Mouse (Mus musculus) intestine, embryonic 15.5 days (tissue): Measurements from ENCODE around the gene Arhgap18. TPM values are rescaled to one million over a fixed set of nuclear protein-coding genes. Genes with fewer than 3 reads are reported as not detected.

ENCODE experiments used
- ATAC-seq: fragments of 200-750 bp; cut with Nextera tagmentation; 2 replicates; pipeline ENCODE4 v1.8.0; 2017; ENCODE audit warnings: moderate TSS enrichment, moderate library complexity
- H3K27ac ChIP-seq: fragments of 300-500 bp; sonication (generic); 2 replicates; pipeline ENCODE4 v1.5.1; 2015; ENCODE audit warnings: mild to moderate bottlenecking, inconsistent platforms
- H3K27me3 ChIP-seq: fragments of 300-500 bp; sonication (generic); replicated peaks from 2 replicates; pipeline ENCODE4 v1.6.1; 2015; ENCODE audit warnings: inconsistent platforms
- H3K36me3 ChIP-seq: fragments of 300-500 bp; sonication (generic); 2 replicates; pipeline ENCODE4 v1.6.1; 2015; ENCODE audit warnings: inconsistent platforms
- H3K4me1 ChIP-seq: fragments of 300-500 bp; sonication (generic); replicated peaks from 2 replicates; pipeline ENCODE4 v1.6.1; 2015; ENCODE audit warnings: inconsistent platforms
- H3K4me2 ChIP-seq: fragments of 300-500 bp; sonication (generic); replicated peaks from 2 replicates; pipeline ENCODE4 v1.6.1; 2015; ENCODE audit warnings: mild to moderate bottlenecking, inconsistent platforms
- H3K4me3 ChIP-seq: fragments of 300-500 bp; sonication (generic); replicated peaks from 2 replicates; pipeline ENCODE4 v1.5.1; 2015; ENCODE audit warnings: inconsistent platforms
- H3K9ac ChIP-seq: fragments of 300-500 bp; sonication (generic); 2 replicates; pipeline ENCODE4 v1.6.1; 2015; ENCODE audit warnings: inconsistent platforms
- H3K9me3 ChIP-seq: fragments of 300-500 bp; sonication (generic); 2 replicates; pipeline ENCODE4 v1.6.1; 2016; ENCODE audit warnings: inconsistent platforms
- WGBS: fragments of 180-500 bp; shearing (Covaris S2); methylation state at CpG from one replicate; pipeline ENCODE4 v1.1.7; 2015; 5-methylcytosine and 5-hydroxymethylcytosine counted together
- polyA plus RNA-seq: library from polyadenylated mRNA; unstranded; fragments of >200 nt; fragmentation: Nextera tagmentation; extraction: Ambion mirVana; gene quantifications from 2 replicates; pipeline ENCODE4 v1.2.1, GENCODE M21; 2015

Arhgap18 gene
- polyA plus RNA-seq, 1 experiment from 2014 or later: 52.2 TPM

DNA sequence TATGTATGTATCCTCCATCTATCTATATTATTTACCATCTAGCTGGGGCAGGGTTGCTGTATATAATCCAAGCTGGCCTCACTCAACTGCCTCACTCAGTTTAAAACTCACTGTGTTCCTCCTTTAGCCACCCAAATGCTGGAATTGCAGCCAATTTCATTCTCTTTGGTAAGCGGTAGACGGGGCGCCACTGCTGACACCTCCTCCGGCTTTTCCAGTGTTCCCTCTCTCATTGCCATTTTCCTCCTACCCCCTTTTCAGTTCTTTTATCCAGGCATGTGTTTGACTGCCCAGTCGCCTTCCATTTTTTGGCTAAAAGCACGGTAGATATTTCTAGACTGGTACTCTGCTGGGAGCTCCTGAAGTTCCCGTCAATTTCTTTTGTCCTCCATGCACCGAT lies 62.4 kb downstream of the Arhgap18 start:
- H3K36me3 ChIP-seq: no peaks in the 10 kb centered on the region

DNA sequence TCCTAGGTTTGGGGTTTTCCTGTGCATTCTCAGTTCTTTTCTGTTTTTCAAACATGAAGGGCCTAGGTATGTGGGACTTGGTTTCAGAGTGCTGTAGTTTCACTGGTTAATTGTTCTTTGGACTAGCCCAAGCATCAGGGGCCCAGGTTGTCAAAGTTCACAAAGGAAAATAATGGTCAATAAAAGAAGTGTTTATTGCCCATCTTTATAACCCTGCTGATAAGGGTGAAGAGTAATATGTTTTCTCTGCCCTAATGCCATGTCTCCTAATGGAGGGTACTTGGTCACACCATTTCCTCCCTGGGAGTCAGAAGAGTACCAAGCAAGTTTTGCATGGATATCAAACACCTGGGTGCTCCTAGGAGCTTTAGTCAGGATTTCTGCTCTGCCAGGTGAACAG lies 67.1 kb downstream of the Arhgap18 start:
- peak overlapping the region; percentile 22; the same call in 1 of the 2 replicates for H3K4me2 ChIP-seq

More for the DNA sequence above, 62.4 kb downstream of the Arhgap18 start:
- no peak for ATAC-seq
- Histone ChIP-seq H3K9me3 (no peaks in the 10 kb centered on the region), H3K27ac (no peak overlapping the region), H3K4me2 (no peak overlapping the region), H3K4me1 (no peaks in the 10 kb centered on the region), H3K27me3 (no peaks in the 10 kb centered on the region), H3K9ac (no peak overlapping the region), H3K4me3 (no peak overlapping the region)
- 95% methylated on average over 8 of the region's 8 CpGs for WGBS

DNA sequence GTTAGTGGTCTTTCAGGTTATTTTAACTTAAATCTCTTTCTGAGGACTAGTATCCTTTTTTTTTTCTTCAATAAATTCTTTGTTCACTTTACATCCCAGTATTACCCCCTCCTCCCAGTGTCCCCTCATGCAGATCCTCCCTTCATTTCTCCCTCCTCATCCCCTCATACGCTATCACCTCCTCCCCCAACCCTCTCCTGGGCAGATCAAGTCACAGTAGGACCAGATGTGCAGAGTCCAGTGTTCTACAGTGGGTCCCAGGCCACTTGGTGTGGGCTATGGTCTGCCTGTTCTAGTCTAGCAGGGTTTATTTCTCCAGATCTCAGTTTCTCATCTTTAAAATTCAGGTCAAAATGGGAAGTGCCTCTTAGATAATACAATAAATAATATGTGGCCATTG lies 67.7 kb downstream of the Arhgap18 start:
- no peaks in the 10 kb centered on the region for H3K9me3 ChIP-seq
- WGBS: 66% methylated on average over 1 of the region's 1 CpGs
- no peak for ATAC-seq
- H3K4me3 ChIP-seq: no peak overlapping the region
- no peaks in the 10 kb centered on the region for H3K27me3 ChIP-seq
- no peak overlapping the region for H3K9ac ChIP-seq
- H3K36me3 ChIP-seq: no peaks in the 10 kb centered on the region
- H3K4me1 ChIP-seq: no peaks in the 10 kb centered on the region
- no peak overlapping the region for H3K4me2 ChIP-seq
- peak overlapping the region; percentile 0; the same call in 1 of the 2 replicates for H3K27ac ChIP-seq

More for the DNA sequence above, 67.1 kb downstream of the Arhgap18 start:
- H3K27ac ChIP-seq: peak overlapping the region; percentile 42; the same call in 1 of the 2 replicates
- no peaks in the 10 kb centered on the region for H3K27me3 ChIP-seq
- H3K36me3 ChIP-seq: no peaks in the 10 kb centered on the region
- H3K9me3 ChIP-seq: no peaks in the 10 kb centered on the region
- no peaks in the 10 kb centered on the region for H3K4me1 ChIP-seq
- no peak overlapping the region for H3K9ac ChIP-seq
- H3K4me3 ChIP-seq: no peak overlapping the region
- ATAC-seq: peak; percentile 92

DNA sequence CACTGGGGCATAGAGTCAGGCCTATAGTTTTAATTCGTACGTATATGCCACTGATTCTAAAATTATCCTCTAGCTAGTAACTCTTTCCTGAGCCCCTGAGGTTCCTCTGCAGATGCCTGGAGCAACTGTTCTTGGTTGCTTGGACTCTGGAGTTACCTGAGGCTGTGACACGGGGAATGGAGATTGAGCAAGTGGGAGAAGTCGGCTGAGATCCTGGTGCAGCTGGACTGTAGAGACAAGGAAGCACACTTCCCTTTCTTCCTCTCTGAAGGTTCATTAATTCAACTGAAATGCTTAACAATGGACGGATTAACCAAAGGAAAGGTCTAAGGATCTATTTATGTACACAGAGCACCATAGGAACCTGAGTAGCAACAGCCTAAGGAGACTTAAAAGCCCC lies 70.8 kb downstream of the Arhgap18 start:
- Histone ChIP-seq H3K9ac (no peak overlapping the region), H3K36me3 (no peaks in the 10 kb centered on the region), H3K4me1 (no peaks in the 10 kb centered on the region), H3K4me2 (no peak overlapping the region), H3K9me3 (no peaks in the 10 kb centered on the region), H3K27me3 (no peaks in the 10 kb centered on the region), H3K4me3 (no peak overlapping the region), H3K27ac (no peak overlapping the region)
- ATAC-seq: no peak
- 57% methylated on average over 5 of the region's 5 CpGs for WGBS

DNA sequence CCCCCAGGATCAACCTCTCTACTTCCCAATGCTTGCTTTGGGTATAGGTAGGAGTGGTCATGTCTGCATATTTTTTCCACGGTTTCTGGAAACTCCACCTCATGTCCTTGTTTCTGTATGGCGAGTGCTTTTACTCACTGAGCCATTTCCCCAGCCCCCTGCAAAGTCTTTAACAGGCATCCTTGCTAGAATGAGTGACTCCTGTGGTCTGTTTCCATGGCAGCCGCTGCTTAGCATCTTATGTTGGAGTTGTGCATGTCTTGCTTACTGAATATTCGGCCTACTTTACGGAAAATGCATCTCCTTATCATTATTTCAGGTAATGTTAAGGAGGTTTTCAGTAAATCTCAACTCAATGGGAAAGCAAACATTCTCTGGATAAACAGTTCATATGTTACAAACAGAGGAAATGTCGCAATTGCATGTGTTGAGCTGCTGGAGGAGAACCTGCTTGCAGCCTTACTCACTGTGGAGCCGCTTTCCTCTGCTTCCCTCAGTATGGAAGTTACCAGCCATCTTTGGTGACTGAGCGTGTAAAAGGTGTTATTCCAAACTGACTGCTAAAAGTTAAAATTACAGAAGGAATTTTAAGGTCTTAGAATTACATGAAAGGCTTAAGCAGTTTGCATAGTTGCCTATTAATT lies 72.1 kb downstream of the Arhgap18 start:
- Histone ChIP-seq H3K4me1 (no peaks in the 10 kb centered on the region), H3K4me2 (no peak overlapping the region), H3K36me3 (no peaks in the 10 kb centered on the region), H3K9ac (no peak overlapping the region), H3K27me3 (no peaks in the 10 kb centered on the region), H3K4me3 (no peak overlapping the region), H3K9me3 (no peaks in the 10 kb centered on the region), H3K27ac (no peak overlapping the region)
- no peak for ATAC-seq
- WGBS: 80% methylated on average over 8 of the region's 8 CpGs

DNA sequence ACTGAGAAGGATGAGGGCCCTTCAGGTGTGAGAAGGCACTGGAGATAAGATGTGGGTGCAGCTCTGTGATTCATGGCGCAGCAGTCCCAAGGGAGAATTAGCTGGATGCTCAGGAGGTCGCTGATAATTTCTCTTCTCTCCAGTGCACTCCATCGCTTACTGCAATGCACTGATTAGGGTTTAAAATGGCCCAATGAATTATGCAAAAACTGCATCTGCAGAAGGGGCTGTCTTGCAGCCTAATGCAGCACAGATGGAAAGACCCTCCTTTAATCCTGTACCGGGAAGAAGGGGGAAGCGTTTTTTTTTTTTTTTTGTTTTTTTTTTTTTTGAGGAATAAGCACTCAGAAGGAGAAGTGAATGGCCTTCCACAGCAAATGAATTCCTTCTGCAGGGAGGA lies 74.1 kb downstream of the Arhgap18 start:
- no peak overlapping the region for H3K27ac ChIP-seq
- no peak overlapping the region for H3K4me3 ChIP-seq
- H3K36me3 ChIP-seq: no peaks in the 10 kb centered on the region
- no peak overlapping the region for H3K4me2 ChIP-seq
- no peaks in the 10 kb centered on the region for H3K9me3 ChIP-seq
- ATAC-seq: no peak
- no peaks in the 10 kb centered on the region for H3K4me1 ChIP-seq
- no peaks in the 10 kb centered on the region for H3K27me3 ChIP-seq
- no peak overlapping the region for H3K9ac ChIP-seq
- WGBS: 55% methylated on average over 5 of the region's 5 CpGs

DNA sequence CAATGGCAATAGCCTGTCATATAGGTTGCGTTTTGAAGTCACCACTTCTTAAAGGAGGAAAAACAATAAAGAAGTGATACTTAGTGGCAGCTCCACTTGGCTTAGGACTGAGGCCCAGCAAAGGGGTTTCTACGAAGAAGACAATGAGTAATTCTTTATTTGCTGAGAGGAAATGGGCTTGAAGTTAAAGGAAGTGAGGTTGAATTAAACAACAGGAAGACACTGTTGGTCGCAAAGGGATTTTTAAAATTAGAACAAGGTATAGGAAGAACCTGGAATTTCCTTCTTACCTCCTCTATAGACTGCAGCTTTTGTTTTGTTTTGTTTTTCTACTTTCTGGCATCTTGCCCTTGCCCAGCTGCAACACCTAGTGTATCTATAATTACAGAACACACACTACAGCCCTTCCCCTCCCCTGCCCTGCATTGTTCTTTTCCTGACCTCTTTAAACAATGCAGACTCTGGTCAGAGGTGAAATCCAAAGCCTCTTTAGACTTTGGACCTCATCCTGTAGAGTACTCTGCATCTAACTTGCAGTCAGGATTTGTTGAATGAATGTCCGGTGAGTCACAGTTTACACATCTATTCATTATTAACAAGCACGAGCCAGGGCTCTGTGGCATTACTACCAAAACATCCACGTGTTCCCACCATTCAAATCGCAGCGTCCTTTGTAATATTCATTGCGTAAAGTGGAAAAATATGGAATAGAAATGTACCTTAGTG lies 75.4 kb downstream of the Arhgap18 start:
- H3K9ac ChIP-seq: no peak overlapping the region
- H3K27ac ChIP-seq: peak overlapping the region; percentile 33; the same call in 1 of the 2 replicates
- ATAC-seq: peak; percentile 89
- 54% methylated on average over 9 of the region's 9 CpGs for WGBS
- H3K4me3 ChIP-seq: no peak overlapping the region
- H3K36me3 ChIP-seq: no peaks in the 10 kb centered on the region
- H3K27me3 ChIP-seq: no peaks in the 10 kb centered on the region
- no peak overlapping the region for H3K4me2 ChIP-seq
- no peaks in the 10 kb centered on the region for H3K9me3 ChIP-seq
- no peaks in the 10 kb centered on the region for H3K4me1 ChIP-seq

DNA sequence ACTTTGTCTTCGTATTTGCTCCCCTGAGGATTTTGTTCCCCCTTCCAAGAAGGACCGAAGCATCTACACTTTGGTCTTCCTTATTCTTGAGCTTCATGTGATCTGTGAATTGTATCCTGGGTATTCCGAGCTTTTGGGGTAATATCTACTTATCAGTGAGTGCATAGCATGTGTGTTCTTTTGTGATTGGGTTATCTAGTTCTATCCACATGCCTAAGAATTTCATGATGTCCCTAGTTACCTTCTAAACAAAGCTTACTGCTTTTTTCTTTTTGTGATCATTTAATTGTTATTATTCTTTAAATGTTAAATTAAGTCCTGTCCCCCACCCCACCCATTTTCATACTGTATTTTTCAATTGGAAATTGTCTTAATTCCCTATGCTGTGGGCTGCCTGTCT lies 78.8 kb downstream of the Arhgap18 start:
- no peaks in the 10 kb centered on the region for H3K36me3 ChIP-seq
- no peaks in the 10 kb centered on the region for H3K9me3 ChIP-seq
- no peak overlapping the region for H3K9ac ChIP-seq
- H3K27ac ChIP-seq: no peak overlapping the region
- no peak overlapping the region for H3K4me2 ChIP-seq
- H3K4me1 ChIP-seq: no peaks in the 10 kb centered on the region; the same call in 1 of the 2 replicates
- 88% methylated on average over 3 of the region's 3 CpGs for WGBS
- no peaks in the 10 kb centered on the region for H3K27me3 ChIP-seq
- no peak overlapping the region for H3K4me3 ChIP-seq
- ATAC-seq: no peak

DNA sequence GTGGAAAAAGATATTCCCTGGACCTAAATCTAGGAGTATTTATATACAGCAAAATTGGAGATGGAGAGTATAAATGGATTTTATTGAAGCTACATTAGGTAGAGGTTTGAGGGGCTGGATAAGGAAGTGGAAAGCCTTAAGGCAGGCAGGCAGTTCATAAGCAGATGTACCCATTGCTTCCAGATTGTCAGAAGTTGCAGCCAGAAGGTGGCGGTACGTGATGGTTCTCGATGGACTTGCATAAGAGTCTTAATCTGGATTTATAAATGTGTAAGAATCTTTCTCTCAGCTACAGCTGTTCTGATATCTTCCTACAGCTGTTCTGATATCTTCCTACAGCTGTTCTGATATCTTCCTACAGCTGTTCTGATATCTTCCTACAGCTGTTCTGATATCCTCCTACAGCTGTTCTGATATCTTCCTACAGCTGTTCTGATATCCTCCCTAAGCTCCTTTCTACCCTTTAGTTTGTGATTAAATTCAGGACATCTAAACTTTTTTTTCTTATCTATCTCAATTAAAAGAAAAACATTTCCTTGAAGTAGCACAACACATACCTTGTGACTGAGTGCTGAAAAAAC lies 79.5 kb downstream of the Arhgap18 start:
- Histone ChIP-seq H3K27ac (no peak overlapping the region), H3K4me3 (no peak overlapping the region), H3K27me3 (no peaks in the 10 kb centered on the region), H3K9ac (no peak overlapping the region), H3K9me3 (no peaks in the 10 kb centered on the region), H3K4me1 (no peaks in the 10 kb centered on the region; the same call in 1 of the 2 replicates), H3K36me3 (no peaks in the 10 kb centered on the region), H3K4me2 (no peak overlapping the region)
- 97% methylated on average over 3 of the region's 3 CpGs for WGBS
- ATAC-seq: no peak

DNA sequence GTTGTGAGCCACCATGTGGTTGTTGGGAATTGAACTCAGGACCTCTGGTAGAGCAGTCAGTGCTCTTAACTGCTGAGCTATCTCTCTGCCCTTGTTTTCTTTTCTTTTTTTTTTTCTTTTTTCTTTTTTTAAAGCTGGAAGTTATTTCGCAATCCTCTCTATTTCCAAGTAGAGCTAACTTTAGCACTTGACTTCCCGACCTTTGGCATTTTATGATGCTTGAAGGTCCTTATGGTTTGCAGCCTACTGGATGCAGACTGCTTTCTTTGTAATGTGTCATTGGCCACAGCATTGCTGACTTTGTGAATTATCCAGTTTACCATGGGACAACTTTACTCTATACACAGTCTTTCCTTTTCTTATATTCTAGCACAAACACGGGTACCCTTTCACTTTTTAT lies 80.2 kb downstream of the Arhgap18 start:
- WGBS: 66% methylated on average over 3 of the region's 3 CpGs
- 0 out of 2 replicates have a peak, but pooled peaks have one; percentile 18 for ATAC-seq

DNA sequence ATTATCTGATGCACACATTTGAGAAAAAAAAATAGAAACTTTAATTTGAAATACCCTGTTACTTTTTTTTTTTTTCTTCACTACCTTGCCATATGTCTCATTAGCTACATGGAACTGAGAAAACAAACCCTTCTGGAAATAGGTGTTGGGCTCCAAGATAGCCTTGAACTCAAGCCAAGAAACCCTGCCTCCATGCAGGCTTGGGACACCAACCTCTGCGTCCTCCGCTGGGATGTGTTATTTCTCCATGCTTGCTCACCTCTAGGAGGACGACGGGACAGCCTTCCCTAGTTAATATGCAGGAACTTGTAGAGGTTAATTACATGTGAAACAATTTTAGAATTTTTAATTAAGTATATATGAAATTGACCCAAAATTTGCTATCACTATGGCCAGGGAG lies 96.1 kb downstream of the Arhgap18 start:
- Histone ChIP-seq H3K27me3 (no peaks in the 10 kb centered on the region), H3K4me3 (no peak overlapping the region), H3K9me3 (no peaks in the 10 kb centered on the region), H3K27ac (no peak overlapping the region), H3K4me1 (no peaks in the 10 kb centered on the region), H3K9ac (no peak overlapping the region), H3K4me2 (no peak overlapping the region), H3K36me3 (no peaks in the 10 kb centered on the region)
- WGBS: 83% methylated on average over 4 of the region's 4 CpGs
- ATAC-seq: no peak

More for the DNA sequence above, 80.2 kb downstream of the Arhgap18 start:
- no peaks in the 10 kb centered on the region; the same call in 1 of the 2 replicates for H3K4me1 ChIP-seq
- no peaks in the 10 kb centered on the region for H3K36me3 ChIP-seq
- no peaks in the 10 kb centered on the region for H3K27me3 ChIP-seq
- H3K9me3 ChIP-seq: no peaks in the 10 kb centered on the region
- no peak overlapping the region for H3K4me2 ChIP-seq
- no peak overlapping the region for H3K27ac ChIP-seq
- H3K9ac ChIP-seq: no peak overlapping the region
- no peak overlapping the region for H3K4me3 ChIP-seq

DNA sequence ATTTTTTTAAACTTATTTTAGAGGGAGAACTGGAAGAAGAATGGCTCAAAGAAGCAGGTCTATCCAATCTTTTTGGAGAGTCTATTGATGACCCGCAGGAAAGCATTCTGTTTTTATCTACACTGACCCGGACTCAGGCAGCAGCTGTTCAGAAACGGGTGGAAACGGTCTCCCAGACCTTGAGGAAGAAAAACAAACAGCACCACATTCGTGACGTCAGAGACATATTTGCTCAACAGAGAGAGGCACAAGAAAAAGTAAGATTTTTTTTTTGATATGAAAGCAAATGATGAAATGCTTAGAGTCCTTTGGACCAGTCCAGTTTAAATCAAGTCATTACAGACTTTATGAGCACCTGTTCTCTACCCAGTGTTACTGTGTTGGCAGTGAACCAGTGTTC lies 96.6 kb downstream of the Arhgap18 start:
- Histone ChIP-seq H3K4me1 (no peaks in the 10 kb centered on the region), H3K36me3 (no peaks in the 10 kb centered on the region), H3K4me3 (no peak overlapping the region), H3K27ac (no peak overlapping the region), H3K9ac (no peak overlapping the region), H3K9me3 (no peaks in the 10 kb centered on the region), H3K4me2 (no peak overlapping the region), H3K27me3 (no peaks in the 10 kb centered on the region)
- WGBS: 52% methylated on average over 6 of the region's 6 CpGs
- 0 out of 2 replicates have a peak, but pooled peaks have one; percentile 65 for ATAC-seq
